Mouse (Mus musculus) adrenal gland, postnatal 14 days (tissue): Measurements from ENCODE around the gene Cys1. TPM values are rescaled to one million over a fixed set of nuclear protein-coding genes. Genes with fewer than 3 reads are reported as not detected.
"Not testable (repeated sequence)": the region's sequence is repeated elsewhere in the genome, so short reads cannot be mapped to it uniquely, and the experiment has no call there.

Source experiments
- DNase-seq: peaks from one replicate; pipeline ENCODE4 v3.0.0; 2021; ENCODE audit warnings: mixed read lengths
- long read RNA-seq, 2 experiments: library from polyadenylated mRNA; stranded (forward); transcript quantifications; one replicate each; pipeline ENCODE4 v2.0.0; 2021
- total RNA-seq: library from RNA; stranded (reverse); gene quantifications from 2 replicates; pipeline ENCODE4 v1.2.3, GENCODE M21; 2021

The Cys1 gene
- total RNA-seq, result 3.5 and 3.9 TPM in 2 replicates
- long read RNA-seq, experiment 1, partial matches to known transcripts, result 0 of 3 reads
- long read RNA-seq, experiment 1, other reads (novel, unspliced or antisense), result 0 of 3 reads
- long read RNA-seq, experiment 2, partial matches to known transcripts, result 1 of 7 reads
- long read RNA-seq, experiment 2, other reads (novel, unspliced or antisense), result 2 of 7 reads

DNA sequence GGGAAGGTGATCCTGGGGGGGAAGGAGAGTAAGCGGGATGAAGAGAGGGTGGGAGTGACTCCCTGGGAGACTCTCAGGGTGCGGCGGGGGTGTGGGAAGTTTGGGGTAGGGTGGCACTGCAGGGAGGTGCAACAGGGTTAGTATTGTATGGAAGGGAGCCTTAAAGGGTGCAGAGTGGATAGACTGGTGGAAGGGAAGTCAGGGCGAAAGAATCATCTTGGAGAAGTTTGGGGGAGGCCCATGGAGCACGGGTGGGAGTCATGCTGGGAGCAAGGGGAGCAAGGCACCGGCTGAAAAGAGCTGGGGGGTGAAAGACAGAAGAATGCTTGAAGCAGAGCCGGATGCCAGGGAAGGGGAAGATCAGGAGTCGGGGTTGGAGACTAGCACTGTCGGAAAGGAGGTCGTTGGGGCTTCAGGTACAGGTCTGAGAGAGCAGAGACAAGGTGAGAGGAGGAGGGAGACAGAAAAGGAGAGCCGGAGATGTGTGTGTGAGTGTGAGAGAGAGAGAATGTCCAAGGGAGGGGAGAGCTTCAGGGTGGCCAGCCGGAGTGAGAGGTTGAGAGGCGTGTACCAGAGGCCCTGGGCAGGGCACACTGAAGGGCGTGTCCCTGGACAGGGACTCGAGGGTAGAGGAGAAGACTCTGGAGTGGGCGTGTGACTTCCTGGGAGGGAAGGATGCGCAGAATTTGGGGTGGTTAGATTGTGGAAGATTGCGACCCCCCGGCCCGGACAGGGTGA, at the start of gene Cys1:
Gene Cys1 (minus strand): TSS at position 528 of the 738 bp plus-strand sequence.
- peak; percentile 49 for DNase-seq

GRCm38 (mm10) chr12:24724369-24724768, 42.8 kb upstream of the Cys1 start:
- DNase-seq, result peak; percentile 24

GRCm38 (mm10) chr12:24723859-24724258, 42.2 kb upstream of the Cys1 start:
- DNase-seq, result peak; percentile 2

GRCm38 (mm10) chr12:24723434-24723833, 41.8 kb upstream of the Cys1 start:
- peak; percentile 2 for DNase-seq

DNA sequence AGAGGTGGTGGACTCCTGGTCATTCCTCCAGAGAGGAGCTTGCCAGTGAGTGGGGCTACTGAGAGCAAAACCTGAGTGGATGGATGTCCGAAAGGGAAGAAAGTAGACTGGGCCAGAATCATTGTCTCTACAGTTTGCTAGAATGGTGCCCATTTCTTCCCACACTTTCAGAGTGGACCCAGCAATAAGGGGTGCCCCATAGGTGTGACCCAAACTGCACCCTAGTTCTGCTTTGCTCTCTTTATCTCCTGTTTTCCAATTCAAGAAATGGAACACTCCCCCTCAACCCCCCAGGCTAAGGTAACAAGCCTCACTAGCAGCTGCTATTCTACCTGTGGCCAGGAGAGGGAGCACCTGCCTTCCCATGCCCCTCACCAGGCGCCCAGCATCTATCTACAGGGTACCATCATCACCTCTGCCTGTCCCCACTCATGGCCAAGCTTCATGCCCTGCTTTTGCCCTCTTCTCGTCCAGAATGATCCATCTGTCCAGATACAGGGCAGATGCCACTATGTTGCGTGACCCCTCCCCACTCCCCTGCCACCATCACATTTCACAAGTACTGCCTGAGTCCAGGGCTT, 35.2 kb upstream of the Cys1 start:
- peak; percentile 66 for DNase-seq

DNA sequence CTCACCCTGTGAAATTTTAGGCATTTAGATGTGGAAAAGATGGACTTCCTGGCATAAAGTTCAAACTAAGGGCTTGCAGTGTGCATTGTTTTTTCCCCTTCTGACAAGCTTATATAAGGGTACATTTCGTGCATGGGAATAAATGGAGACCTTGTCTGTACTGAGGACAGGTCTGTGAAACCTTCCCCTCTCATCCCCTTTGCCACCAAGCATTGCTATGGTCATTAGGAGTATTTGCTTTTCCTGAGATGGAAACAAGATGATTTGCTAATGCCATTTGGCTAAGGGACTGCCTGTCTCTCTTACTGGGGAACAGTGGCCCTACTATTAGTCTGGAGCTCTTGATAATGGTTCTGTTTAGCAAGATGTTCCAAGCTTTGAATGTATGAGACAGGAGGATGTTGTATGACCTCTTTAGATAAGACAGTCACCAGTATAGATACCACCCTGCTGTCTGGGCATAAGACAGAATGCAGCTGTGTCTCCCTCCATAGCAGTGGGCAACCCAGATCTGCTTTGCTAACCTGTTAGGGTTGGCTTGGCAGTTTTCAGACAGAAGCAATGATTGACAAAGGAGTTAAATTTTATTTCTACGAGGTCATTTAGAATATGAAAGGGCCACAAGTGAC, 33.8 kb upstream of the Cys1 start:
- peak; percentile 1 for DNase-seq

DNA sequence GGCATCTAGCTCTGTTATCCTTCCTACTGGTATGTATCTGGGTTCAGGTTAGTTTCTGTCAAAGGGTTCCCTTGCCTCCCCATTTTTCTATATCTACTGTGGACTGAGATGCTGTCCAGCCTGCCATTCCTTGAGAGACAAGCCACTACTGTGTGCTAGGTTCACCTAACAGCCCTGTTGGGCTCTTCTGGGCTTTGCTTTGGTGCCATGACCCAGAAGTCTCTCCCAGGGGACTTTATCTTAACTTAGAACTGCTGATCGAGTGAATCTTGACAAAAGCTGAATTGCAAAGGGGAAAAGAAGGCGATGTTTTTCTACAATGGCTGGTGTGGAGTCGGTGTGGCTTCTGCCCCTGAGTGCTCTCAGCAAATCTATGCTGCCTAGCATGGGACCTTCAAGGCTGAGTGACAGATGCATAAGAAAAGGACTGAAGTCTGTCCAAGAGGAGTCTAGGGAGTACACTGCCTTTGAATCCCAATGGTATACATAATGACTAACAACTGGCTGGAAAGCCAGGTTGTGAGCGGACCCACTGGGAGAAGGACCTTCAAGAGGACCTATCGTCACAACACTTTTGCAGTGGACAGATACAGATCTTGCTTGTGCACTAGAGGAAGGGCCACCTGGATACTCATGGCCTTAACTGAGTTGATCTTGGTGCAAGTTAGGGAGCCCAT, 33.1 kb upstream of the Cys1 start:
- DNase-seq, result no peak

DNA sequence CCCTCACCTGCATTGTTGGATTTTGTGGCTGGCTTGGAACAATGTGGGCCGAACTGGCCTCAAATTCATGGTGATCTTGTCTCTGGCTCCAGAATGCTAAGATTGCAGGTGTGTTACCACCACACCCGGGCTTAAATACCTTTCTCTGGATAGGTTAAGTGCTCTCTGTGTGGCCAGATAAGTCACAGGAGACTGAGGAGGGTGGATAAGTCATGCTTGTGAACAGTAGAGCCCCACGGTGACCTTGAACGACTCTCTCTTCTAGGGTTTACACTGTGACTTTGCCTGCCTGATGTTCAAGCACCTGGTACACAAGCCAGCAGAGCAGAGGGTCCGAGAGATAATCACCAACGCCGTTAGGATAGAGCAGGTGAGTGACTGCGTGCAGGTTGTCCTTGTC, 30.8 kb upstream of the Cys1 start:
- peak; percentile 7 for DNase-seq

GRCm38 (mm10) chr12:24710672-24711071, 29.1 kb upstream of the Cys1 start:
- DNase-seq, result peak; percentile 57

- peak; percentile 79 for DNase-seq
Measured at GRCm38 (mm10) chr12:24709831-24710508, 28.4 kb upstream of the Cys1 start.

DNA sequence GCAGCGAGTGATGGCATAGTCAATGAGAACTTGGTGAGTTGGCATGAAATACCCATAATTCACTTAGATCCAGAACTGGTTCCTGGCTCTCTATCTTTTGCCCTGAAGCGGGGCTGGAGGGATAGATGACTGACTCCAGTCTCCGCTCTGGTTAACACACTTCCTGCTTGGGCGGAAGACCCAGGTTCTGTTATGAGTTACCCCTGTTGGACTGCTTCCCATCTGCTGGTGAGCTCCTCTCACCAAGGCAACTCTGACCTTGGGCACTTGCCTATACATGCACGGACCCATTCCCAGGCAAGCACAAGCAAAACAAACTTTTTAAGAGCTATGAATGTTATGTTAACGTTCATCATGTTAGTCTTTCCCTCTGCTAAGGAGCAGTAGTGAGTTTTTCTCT, 27.8 kb upstream of the Cys1 start:
- peak; percentile 37 for DNase-seq

DNA sequence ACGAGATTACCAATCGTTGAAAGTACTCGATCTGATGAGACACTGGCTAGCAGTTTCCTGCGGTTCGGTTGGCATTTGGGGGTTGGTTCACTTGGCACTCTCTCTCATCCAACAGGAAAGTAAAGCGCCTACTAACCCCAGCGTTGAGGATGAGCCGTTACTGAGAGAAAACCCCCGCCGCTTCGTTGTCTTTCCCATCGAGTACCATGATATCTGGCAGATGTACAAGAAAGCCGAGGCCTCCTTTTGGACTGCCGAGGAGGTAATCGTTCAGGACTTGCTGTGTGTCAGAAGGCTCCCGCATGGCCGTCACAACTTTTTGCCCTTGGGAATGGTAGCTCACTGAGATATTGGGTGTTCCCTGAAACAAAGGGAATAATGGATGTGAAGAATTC, 27.2 kb upstream of the Cys1 start:
- peak; percentile 35 for DNase-seq

GRCm38 (mm10) chr12:24707954-24708823, 26.6 kb upstream of the Cys1 start, which contains the start of gene Rrm2:
TSS of gene Rrm2 (plus strand) at chr12:24708241.
- peak; percentile 97 for DNase-seq

DNA sequence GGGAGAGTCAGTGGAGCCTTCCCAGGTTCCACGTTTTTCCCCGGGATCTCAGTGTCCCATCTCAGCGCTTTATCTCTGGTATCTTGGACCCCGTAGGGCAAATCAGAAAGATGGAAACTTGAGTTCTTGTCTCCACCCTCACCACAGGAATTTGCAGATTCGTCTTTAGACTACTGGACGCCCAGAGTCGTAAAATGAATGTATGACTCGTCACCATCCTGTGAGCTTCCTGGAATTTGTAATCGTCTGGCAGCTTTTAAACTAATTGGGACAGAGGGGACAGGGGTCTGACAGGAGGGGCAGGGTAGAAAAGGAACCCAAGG, 25.8 kb upstream of the Cys1 start:
- DNase-seq, result no peak

DNA sequence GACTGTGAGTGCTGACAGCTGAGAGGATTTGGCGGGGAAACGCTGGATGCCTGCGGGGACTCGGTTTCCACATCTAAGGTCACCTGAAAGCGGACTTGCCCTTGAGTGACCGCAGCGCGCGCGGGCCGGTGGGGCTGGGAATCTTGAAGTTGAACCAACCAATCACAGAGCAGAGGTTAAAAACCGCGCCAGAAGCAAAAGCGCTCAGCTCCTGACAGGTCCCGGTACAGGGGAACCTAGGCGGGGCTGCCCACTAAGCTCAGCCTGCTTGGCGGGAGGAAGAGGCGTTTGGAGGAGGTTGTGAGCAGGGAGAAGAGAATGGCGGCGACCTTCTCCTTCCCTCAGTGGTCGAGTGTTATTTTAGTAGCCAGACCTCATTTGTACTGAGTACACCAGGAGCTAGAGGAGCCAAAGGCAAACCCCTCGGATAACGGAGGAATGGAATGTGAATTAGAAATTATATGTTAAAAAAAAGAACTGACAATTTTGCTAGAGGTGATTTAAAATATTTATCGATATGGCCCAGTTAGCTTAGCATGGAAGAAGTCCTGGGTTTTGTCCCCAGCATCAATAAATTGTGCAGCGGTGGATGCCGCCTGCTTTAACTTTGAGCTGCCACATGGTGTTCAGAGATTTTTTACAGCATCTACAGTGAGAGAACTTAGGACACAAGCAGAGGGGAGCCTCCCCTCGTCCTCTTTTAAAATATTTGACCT, 25.3 kb upstream of the Cys1 start:
- DNase-seq, result peak; percentile 57

DNA sequence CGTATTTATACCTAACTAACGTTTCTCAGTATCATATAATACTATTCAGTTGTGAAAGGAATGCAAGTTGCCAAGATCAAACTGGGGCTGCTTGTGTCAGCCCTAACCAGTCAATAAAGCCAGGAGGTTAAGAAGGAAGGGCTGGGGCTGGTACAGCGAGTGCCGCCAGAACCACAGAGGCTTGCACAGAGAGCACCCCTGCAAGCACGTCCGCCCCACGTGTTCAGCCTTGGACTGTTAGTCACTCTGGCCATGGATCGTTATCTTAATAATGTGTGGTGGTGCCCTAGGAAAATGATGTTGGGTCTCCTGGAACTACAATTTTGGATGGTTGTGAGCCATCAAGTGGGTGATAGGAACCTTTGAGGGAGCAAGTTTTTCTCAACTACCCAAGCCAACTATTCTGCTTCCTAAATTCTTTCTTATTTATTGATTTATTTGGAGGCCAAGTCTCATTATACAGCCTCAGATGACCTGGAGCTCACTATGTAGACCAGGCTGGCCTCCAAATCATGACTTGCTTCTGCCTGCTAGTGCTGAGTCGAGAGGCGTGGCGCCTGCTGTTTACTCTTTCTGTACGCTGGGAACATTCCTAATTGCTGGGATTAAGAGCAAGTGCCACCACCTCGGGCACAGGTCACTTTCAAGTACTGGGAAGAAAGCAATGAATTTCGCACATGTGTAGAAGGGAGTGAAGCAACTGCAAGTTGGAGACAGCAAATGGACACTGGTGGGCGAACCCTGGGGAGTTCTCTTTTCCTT, 24.1 kb upstream of the Cys1 start:
- peak; percentile 78 for DNase-seq

DNA sequence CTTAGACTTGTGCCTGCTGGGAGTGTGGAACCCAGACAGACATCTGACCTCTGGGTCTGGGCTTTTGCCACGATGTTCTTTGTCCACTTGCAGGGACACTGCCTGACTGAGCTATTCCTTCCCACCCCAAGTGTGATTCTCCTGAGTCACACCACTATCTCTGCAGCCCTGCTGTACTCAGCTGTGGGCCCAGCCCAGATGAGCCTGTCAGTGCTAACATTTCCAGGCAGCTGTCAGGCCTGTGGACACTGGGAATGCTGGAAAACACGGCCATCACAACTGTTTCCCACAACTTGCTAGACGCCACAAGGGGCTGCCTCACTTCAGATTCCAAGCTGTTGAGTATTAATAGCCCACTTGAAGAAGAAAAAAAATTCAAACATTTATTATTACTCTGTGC, 21.4 kb upstream of the Cys1 start:
- no peak for DNase-seq

GRCm38 (mm10) chr12:24701621-24702020, 20.0 kb upstream of the Cys1 start:
- not testable (repeated sequence) for DNase-seq

GRCm38 (mm10) chr12:24699578-24699977, 18.0 kb upstream of the Cys1 start:
- no peak for DNase-seq

GRCm38 (mm10) chr12:24698514-24698913, 16.9 kb upstream of the Cys1 start:
- DNase-seq, result no peak
